Mouse (Mus musculus): ENCODE measurements around the gene Gng2.

Gng2 gene

DNA sequence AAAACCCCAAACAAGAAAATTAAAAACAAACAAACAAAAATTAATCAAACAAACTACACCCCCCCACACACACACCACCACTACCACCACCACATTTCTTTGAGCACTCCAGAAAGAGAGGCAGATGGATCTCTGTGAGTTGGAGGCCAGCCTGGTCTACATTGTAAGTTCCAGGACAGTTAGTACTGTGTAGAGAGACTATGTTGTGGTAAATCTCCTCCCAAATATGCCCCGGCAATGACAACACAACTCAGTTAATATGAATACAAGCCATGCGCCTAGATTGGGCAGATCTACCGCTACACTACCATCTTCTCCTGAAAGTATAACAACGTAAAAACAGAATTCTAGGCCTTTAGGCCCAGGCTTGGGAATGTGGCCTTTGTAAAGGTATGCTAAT lies 117.1 kb downstream of the Gng2 start:
- no peak for DNase-seq (ENCODE audit: low read depth, low spot score)

DNA sequence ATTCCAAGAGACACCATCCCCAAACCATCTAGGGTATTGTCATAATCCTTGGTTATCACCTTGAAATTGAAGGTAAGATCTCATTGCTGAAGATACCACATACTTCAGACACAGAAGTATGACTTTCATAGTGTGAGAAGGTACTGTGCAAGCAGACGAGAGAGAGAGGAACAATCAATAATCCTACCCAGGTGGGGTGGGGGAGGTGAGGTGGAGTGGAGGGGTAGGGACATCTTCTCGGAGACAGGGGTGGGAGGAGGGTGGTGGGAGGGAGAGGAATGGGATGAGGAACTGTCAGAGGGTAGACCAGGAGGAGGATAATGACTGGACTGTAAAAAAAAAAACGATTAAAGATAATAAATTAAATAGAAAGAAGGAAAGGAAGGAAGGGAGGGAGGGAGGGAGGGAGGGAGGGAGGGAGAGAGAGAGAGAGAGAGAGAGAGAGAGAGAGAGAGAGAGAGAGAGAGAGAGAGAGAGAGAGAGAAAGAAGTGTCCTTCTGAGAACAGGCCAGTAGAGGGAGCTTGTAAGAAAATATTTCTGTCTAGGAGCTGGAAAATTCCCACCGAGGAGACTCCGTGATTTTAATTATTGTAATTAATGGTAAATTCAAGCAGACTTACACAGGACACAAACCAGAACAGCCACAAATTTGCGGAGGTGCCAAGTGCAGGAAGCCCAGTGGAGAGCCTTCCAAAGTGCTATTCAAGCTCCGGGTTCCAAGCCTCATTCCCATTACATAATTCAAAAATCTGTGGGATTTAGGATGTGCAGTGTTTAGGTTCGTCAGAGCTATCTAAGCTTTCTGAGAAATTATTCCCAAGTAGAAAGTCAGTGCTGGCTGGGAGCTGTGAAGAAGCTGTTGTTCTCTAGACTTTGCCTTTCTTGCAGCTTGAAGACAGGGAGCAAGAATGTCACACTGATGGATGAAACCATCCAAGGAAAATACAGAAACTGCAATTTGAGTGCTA lies 118.3 kb downstream of the Gng2 start:
- DNase-seq (ENCODE audit: low read depth, low spot score), result no peak

DNA sequence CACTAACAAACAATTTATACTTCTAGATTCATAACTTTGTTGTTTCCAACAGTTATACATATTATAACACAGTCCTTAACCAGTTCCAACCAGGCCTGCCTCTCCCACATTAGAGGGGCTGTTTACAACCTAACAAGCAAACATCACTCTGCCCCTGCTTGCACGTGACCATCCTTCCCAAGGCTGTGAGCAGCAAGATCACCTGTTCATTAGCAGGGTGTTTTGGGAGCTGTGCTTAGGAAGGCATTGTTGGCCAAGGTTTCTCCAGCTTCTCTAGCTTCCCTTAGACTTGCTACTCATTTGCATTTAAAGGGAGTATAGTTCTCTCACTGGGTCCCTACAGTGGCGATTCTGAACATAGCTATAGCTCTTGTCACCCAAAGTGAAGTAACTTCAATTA lies 119.1 kb downstream of the Gng2 start:
- DNase-seq (ENCODE audit: low read depth, low spot score), result no peak

DNA sequence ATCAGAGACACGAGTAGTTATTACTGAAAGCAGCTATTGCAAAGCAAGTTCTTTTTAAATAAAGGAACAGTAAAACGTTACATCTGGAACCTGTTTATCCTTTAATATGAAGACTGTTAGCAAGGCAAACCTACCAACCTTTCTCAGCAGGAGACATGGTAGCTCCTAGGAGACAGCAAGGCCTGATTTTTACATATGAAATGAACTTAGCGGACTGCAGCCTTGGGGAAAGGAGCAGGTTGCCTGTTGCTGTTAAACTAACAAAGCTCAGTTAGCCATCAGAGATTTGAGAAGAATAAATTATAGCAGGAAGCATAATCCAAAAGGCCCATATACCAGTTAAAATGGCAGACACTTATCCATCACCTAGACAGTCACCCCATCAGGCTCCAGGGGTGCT lies 124.0 kb downstream of the Gng2 start:
- no peak for DNase-seq (ENCODE audit: low read depth, low spot score)

DNA sequence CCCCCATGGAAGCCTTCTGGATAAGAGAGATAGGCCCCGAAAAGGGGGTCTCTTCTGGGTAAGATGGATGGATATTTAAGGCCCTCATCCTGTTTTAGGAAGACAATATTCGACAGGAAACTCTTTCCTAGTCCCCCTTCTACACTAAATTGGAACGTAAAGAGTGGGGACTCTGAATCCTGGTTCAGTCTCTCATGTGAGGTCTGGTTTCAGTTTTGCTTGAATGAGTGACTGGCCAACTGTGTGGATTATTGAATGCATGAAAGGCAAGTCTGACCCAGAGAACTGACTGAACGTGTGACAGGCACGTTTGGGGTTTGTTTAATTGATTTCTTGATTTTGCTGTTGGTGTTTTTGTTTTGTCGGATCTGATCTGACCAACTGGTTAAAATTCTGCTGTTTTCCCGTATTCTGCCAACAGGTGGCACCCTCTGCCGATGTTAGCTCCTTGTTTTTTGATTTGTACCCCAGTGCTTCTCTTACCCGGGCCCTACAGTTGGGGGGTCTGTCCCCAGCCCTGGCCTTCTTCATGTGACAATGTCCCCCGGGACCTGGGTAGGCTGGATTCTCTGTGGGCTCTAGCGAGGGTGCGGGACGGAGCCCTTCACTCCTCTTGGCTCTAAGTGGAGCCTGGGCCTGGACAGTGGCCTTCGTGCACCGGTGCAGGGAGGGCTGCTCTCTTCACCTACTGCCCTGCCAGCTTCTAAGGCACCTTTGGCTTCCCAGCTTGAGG lies 137.7 kb downstream of the Gng2 start:
- no peak for DNase-seq (ENCODE audit: low read depth, low spot score)

DNA sequence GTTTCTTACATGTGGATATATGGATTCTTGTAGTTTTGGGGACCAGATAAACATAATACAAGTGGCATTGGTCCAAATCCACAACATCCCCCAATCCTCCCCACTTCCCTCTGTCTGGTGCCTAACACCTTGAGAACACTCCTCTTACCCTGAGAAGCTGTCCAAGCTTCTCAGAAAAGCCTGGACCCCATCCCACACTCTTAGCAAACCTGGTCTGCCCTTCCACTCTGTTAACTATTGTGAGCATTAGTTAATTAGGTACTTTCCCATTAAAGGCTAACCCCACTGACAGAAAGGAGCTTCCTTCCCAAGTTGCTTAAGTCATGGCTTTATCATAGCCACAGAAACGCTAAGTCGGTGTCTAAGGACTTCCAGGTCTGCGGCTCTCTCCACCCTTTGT lies 141.1 kb downstream of the Gng2 start:
- DNase-seq (ENCODE audit: low read depth, low spot score), result no peak

DNA sequence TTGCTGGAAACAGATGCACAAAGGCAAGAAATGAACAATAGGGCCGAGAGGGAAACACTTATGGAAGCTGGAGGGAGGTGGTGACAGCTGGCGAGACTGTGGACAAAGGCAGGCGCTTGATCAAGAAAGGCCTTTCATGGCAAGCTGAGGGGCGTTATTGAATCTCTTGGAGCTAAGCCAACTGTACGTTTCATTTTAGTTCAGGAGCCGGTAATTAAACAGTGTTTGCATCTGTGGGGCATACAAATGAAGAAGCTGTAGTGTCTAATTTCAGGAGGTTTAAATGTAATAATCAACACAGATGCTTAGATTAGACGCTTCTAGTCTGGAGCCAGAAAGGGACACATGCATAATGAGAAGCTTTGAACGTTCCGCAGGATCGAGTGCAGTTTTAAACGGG lies 151.9 kb downstream of the Gng2 start:
- DNase-seq (ENCODE audit: low read depth, low spot score), result no peak

DNA sequence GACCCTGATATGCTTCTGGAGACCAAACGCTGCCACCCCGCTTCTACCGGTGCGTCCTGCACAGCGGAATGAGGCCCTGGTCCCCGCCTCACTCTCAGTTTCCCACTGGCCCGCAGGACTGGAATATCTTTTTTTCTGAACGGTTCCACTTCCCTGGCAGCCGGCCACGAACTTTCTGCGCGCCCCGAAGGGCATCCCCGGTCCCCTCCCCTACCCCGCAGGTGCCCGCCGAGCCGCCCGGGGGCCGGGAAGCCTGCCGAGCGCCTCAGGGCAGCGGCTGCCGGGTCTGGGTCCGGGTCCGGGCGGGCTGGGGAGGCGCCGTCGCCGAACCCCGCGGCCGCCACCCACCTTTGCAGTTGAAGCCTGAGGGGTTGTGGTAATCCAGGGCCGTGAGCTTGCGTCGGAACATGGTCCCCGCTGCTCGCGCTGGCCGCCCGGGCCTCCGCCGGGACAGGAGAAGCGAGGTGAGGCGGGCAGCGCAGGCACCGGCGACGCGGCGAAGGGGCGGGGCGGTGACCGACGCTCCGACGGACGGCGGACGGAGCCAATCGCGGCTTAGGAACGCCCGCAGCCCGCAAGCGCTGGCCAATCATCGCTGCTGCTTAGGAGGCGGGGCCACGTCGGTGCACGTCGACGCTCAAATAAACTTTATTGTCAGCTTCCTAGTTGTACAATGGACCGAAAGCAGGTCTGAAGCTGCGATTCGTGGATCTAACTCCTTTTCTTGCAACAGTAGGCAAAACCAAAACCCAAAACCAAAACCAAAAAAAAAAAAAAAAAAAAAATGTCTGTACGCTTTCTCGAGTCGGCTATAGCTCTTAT lies 153.9 kb downstream of the Gng2 start, which contains the start of gene Rtraf:
Gene Rtraf (minus strand): TSS at position 504 of the 822 bp plus-strand sequence.
- peak; percentile 89 for DNase-seq (ENCODE audit: low read depth, low spot score)

Data from c-Kit-negative CD71-positive TER-119-positive erythroid progenitor cells, embryonic 14.5 days (primary cell).